ENCODE assay signal across 13 mouse cellular contexts in genomic region chr2:84811880-84812279, GRCm38 (mm10). TPM values are rescaled to one million over a fixed set of nuclear protein-coding genes. Genes with fewer than 3 reads are reported as not detected.
DNase-seq lines count a peak whose midpoint lies in the region; ATAC-seq lines count a peak whose summit lies in the region.
"Had no signal": no experiment of that assay in that cellular context is flagged by ENCODE, and none has a peak within 500 bp of the region (broad histone marks: within the 10 kb centered on the region; RNA-seq: fewer than 3 reads in every experiment).

No protein-coding gene starts in this region.

- no peak overlapping the region for H3K4me2 ChIP-seq in kidney, embryonic 15.5 days
- H3K4me2 ChIP-seq in liver, embryonic 11.5 days, result peak overlapping the region; percentile 63

- no peak overlapping the region for H3K4me3 ChIP-seq in kidney, embryonic 15.5 days (replicated peaks)
- H3K4me3 ChIP-seq in erythroblast, embryonic 14.5 days (replicated peaks), result peak overlapping the region; percentile 55
- H3K4me3 ChIP-seq in liver, embryonic 11.5 days (ENCODE audit: low read depth, low read length), result 0 out of 2 replicates have a peak overlapping the region, but pooled peaks have one; percentile 5
- H3K4me3 ChIP-seq: myocyte had no signal

- no peak overlapping the region for H3K27ac ChIP-seq in kidney, embryonic 15.5 days
- H3K27ac ChIP-seq in liver, embryonic 11.5 days (ENCODE audit: low read depth, low read length), result peak overlapping the region; percentile 84

- no peaks in the 10 kb centered on the region for H3K27me3 ChIP-seq in kidney, embryonic 15.5 days
- H3K27me3 ChIP-seq in erythroblast, embryonic 14.5 days (ENCODE audit: control insufficient read depth), result peaks cover 21% of the 10 kb centered on the region
- no peaks in the 10 kb centered on the region for H3K27me3 ChIP-seq in liver, embryonic 11.5 days (replicated peaks; ENCODE audit: control insufficient read depth, insufficient read depth, low read length)
- H3K27me3 ChIP-seq: limb, embryonic 15.5 days had no signal

- H3K9me3 ChIP-seq in kidney, embryonic 15.5 days (replicated peaks), result no peaks in the 10 kb centered on the region
- H3K9me3 ChIP-seq in erythroblast, embryonic 14.5 days (ENCODE audit: control insufficient read depth, low read length), result peaks cover 21% of the 10 kb centered on the region
- H3K9me3 ChIP-seq in liver, embryonic 11.5 days (ENCODE audit: control insufficient read depth, low read length), result no peaks in the 10 kb centered on the region
- H3K9me3 ChIP-seq: limb, embryonic 15.5 days had no signal

- WGBS in kidney, embryonic 15.5 days, result 62% methylated on average over 7 of the region's 7 CpGs
- 22% methylated on average over 7 of the region's 7 CpGs for WGBS in liver, embryonic 11.5 days

- no peak overlapping the region for H3K9ac ChIP-seq in kidney, embryonic 15.5 days
- 0 out of 2 replicates have a peak overlapping the region, but pooled peaks have one; percentile 36 for H3K9ac ChIP-seq in liver, embryonic 11.5 days (ENCODE audit: low read depth, low read length)
- H3K9ac ChIP-seq: limb, embryonic 15.5 days had no signal

- peak; percentile 72 for ATAC-seq in kidney, embryonic 15.5 days (replicated peaks; ENCODE audit: low FRiP score)
- ATAC-seq in liver, embryonic 11.5 days (replicated peaks; ENCODE audit: low FRiP score), result peak; percentile 96

- peaks cover 5% of the 10 kb centered on the region; the same call in 1 of the 2 replicates for H3K36me3 ChIP-seq in kidney, embryonic 15.5 days
- peaks cover 87% of the 10 kb centered on the region for H3K36me3 ChIP-seq in erythroblast, embryonic 14.5 days (ENCODE audit: control insufficient read depth)
- H3K36me3 ChIP-seq in liver, embryonic 11.5 days (ENCODE audit: control insufficient read depth, insufficient read depth, low read length), result peaks cover 2% of the 10 kb centered on the region; the same call in 1 of the 2 replicates
- H3K36me3 ChIP-seq: limb, embryonic 15.5 days had no signal

- peaks cover 14% of the 10 kb centered on the region for H3K4me1 ChIP-seq in kidney, embryonic 15.5 days
- H3K4me1 ChIP-seq in erythroblast, embryonic 14.5 days (ENCODE audit: control insufficient read depth), result peaks cover 92% of the 10 kb centered on the region
- H3K4me1 ChIP-seq in liver, embryonic 11.5 days (replicated peaks; ENCODE audit: control insufficient read depth, insufficient read depth, low read length), result peaks cover 22% of the 10 kb centered on the region

- DNase-seq in kidney, postnatal 4 days, result no peak
- peak; percentile 67 for DNase-seq in liver, embryonic 11.5 days (ENCODE audit: low spot score)
- DNase-seq in spleen, postnatal 4 days (ENCODE audit: low spot score in 2 of 2), result peak; percentile 89
- no peak for DNase-seq in layer of hippocampus, postnatal 25 days (ENCODE audit: extremely low spot score in 1 of 2, low spot score in 1 of 2)
- DNase-seq in left cerebral cortex, adult 11 months (ENCODE audit: low spot score), result no peak
- no peak for DNase-seq in thymus, postnatal 10 days (ENCODE audit: low spot score in 2 of 2)
- DNase-seq: cerebellum, postnatal 36 days; kidney, adult 9 months had no signal

RNA-seq across cellular contexts. Expression of gene Smtnl1, which starts 10.6 kb away (rescaled TPM):
- polyA plus RNA-seq in kidney, embryonic 15.5 days (2015; fragmentation: Nextera tagmentation; extraction: Ambion mirVana), result 0.42 and 0.43 TPM in 2 replicates
- polyA plus RNA-seq in erythroblast, embryonic 14.5 days (2012), result 0.08 and 0.09 TPM in 2 replicates
- polyA plus RNA-seq in liver, embryonic 11.5 days (2014; fragmentation: Nextera tagmentation; extraction: Ambion mirVana), result 0.25 TPM in 1 of 2 replicates, not detected in the other
- not detected for total RNA-seq in layer of hippocampus, postnatal 25 days (2021)
- polyA plus RNA-seq: CD4-positive, CD25-positive, alpha-beta regulatory T cell, adult 4 months had no signal

RNA-seq across cellular contexts. Expression of gene Ube2l6, which starts 13.3 kb away (rescaled TPM):
- 42.8 and 51.1 TPM in 2 replicates for polyA plus RNA-seq in kidney, embryonic 15.5 days (2015; fragmentation: Nextera tagmentation; extraction: Ambion mirVana)
- polyA plus RNA-seq in erythroblast, embryonic 14.5 days (2012), result 9.9 and 22.9 TPM in 2 replicates
- polyA plus RNA-seq in liver, embryonic 11.5 days (2014; fragmentation: Nextera tagmentation; extraction: Ambion mirVana), result 112 and 114 TPM in 2 replicates
- 1 to 10 TPM; 3.9 to 4.3 TPM for total RNA-seq in layer of hippocampus, postnatal 25 days (2021)

RNA-seq across cellular contexts. Expression of gene Timm10, which starts 14.9 kb away (rescaled TPM):
- polyA plus RNA-seq in kidney, embryonic 15.5 days (2015; fragmentation: Nextera tagmentation; extraction: Ambion mirVana), result 54.2 and 54.4 TPM in 2 replicates
- polyA plus RNA-seq in erythroblast, embryonic 14.5 days (2012), result 0.90 and 0.99 TPM in 2 replicates
- polyA plus RNA-seq in liver, embryonic 11.5 days (2014; fragmentation: Nextera tagmentation; extraction: Ambion mirVana), result 84.3 and 84.5 TPM in 2 replicates
- total RNA-seq in layer of hippocampus, postnatal 25 days (2021), result 10 to 100 TPM; 58.0 to 60.3 TPM

RNA-seq across cellular contexts. Expression of gene Slc43a1, which starts 26.8 kb away (rescaled TPM):
- polyA plus RNA-seq in kidney, embryonic 15.5 days (2015; fragmentation: Nextera tagmentation; extraction: Ambion mirVana), result 16.5 and 20.7 TPM in 2 replicates
- polyA plus RNA-seq in erythroblast, embryonic 14.5 days (2012), result 20.3 and 29.2 TPM in 2 replicates
- polyA plus RNA-seq in liver, embryonic 11.5 days (2014; fragmentation: Nextera tagmentation; extraction: Ambion mirVana), result 83.2 and 101 TPM in 2 replicates
- under 1 TPM; 0.30 to 0.35 TPM for total RNA-seq in layer of hippocampus, postnatal 25 days (2021)

RNA-seq across cellular contexts. Expression of gene Serping1, which starts 36.6 kb away (rescaled TPM):
- polyA plus RNA-seq in kidney, embryonic 15.5 days (2015; fragmentation: Nextera tagmentation; extraction: Ambion mirVana), result 86.7 and 109 TPM in 2 replicates
- polyA plus RNA-seq in erythroblast, embryonic 14.5 days (2012), result not detected in 2 replicates
- 38.4 and 43.2 TPM in 2 replicates for polyA plus RNA-seq in liver, embryonic 11.5 days (2014; fragmentation: Nextera tagmentation; extraction: Ambion mirVana)
- 1 to 10 TPM; 5.7 to 7.4 TPM for total RNA-seq in layer of hippocampus, postnatal 25 days (2021)
- polyA plus RNA-seq: CD4-positive, CD25-positive, alpha-beta regulatory T cell, adult 4 months had no signal

Comparison
In these comparisons a context has a peak if more than half of its experiments do, and no peak if none do; other contexts are left out.
1. DNase-seq: peak in liver, embryonic 11.5 days (single experiment) and spleen, postnatal 4 days (2 of 2); none in kidney, postnatal 4 days (0 of 2), layer of hippocampus, postnatal 25 days (0 of 2), left cerebral cortex, adult 11 months (single experiment) and thymus, postnatal 10 days (0 of 2).
2. RNA of gene Timm10, which starts 14.9 kb away (polyA plus RNA-seq): 84.3 to 84.5 TPM in liver, embryonic 11.5 days and 54.2 to 54.4 TPM in kidney, embryonic 15.5 days; 0.90 to 0.99 TPM in erythroblast, embryonic 14.5 days; every median in the first group is over 10 times any median in the second.